Mouse (Mus musculus) hindbrain, embryonic 13.5 days (tissue): ENCODE measurements around the gene Ptar1. TPM values are rescaled to one million over a fixed set of nuclear protein-coding genes. Genes with fewer than 3 reads are reported as not detected.

Experiments used
- ATAC-seq: fragments of 200-750 bp; cut with Nextera tagmentation; 2 replicates; pipeline ENCODE4 v1.8.0; 2017; ENCODE audit warnings: moderate TSS enrichment; ENCODE audit not compliant: low FRiP score
- H3K27ac ChIP-seq: fragments of 300-500 bp; sonication (generic); 2 replicates; pipeline ENCODE4 v1.5.1; 2015; ENCODE audit warnings: inconsistent platforms, mild to moderate bottlenecking, moderate library complexity
- H3K27me3 ChIP-seq: fragments of 300-500 bp; sonication (generic); 2 replicates; pipeline ENCODE4 v1.6.1; 2015; ENCODE audit warnings: mild to moderate bottlenecking, inconsistent platforms
- H3K36me3 ChIP-seq: fragments of 300-500 bp; sonication (generic); 2 replicates; pipeline ENCODE4 v1.6.1; 2015; ENCODE audit warnings: mild to moderate bottlenecking, inconsistent platforms
- H3K4me1 ChIP-seq: fragments of 300-500 bp; sonication (generic); replicated peaks from 2 replicates; pipeline ENCODE4 v1.6.1; 2015; ENCODE audit warnings: inconsistent platforms
- H3K4me2 ChIP-seq: fragments of 300-500 bp; sonication (generic); 2 replicates; pipeline ENCODE4 v1.6.1; 2015; ENCODE audit warnings: inconsistent platforms, mild to moderate bottlenecking, moderate library complexity
- H3K4me3 ChIP-seq: fragments of 300-500 bp; sonication (generic); 2 replicates; pipeline ENCODE4 v1.5.1; 2015; ENCODE audit warnings: mild to moderate bottlenecking, inconsistent platforms
- H3K9ac ChIP-seq: fragments of 300-500 bp; sonication (generic); 2 replicates; pipeline ENCODE4 v1.6.1; 2015; ENCODE audit warnings: mild to moderate bottlenecking, inconsistent platforms
- H3K9me3 ChIP-seq: fragments of 300-500 bp; sonication (generic); 2 replicates; pipeline ENCODE4 v1.6.1; 2016; ENCODE audit warnings: inconsistent platforms
- WGBS: fragments of 180-500 bp; shearing (Covaris S2); methylation state at CpG from one replicate; pipeline ENCODE4 v1.1.7; 2015; 5-methylcytosine and 5-hydroxymethylcytosine counted together
- polyA plus RNA-seq: library from polyadenylated mRNA; unstranded; fragments of >200 nt; fragmentation: Nextera tagmentation; extraction: Ambion mirVana; gene quantifications from 2 replicates; pipeline ENCODE4 v1.2.1, GENCODE M21; 2015

Ptar1 gene
- polyA plus RNA-seq, 1 experiment from 2014 or later = 4.0 TPM

GRCm38 (mm10) chr19:23759322-23759945 is 72.2 kb downstream of the Ptar1 start:
- Histone ChIP-seq H3K4me2 (peak overlapping the region; percentile 74), H3K4me1 (peaks cover 41% of the 10 kb centered on the region), H3K36me3 (no peaks in the 10 kb centered on the region), H3K9me3 (no peaks in the 10 kb centered on the region), H3K4me3 (peak overlapping the region; percentile 76), H3K9ac (peak overlapping the region; percentile 87), H3K27ac (peak overlapping the region; percentile 99), H3K27me3 (no peaks in the 10 kb centered on the region)
- ATAC-seq = no peak; the same call in 1 of the 2 replicates
- WGBS = 3% methylated on average over 17 of the region's 17 CpGs

- Histone ChIP-seq H3K27ac (no peak overlapping the region), H3K4me3 (no peak overlapping the region), H3K9me3 (no peaks in the 10 kb centered on the region), H3K27me3 (no peaks in the 10 kb centered on the region), H3K4me2 (no peak overlapping the region), H3K36me3 (no peaks in the 10 kb centered on the region; the same call in 1 of the 2 replicates), H3K4me1 (peaks cover 42% of the 10 kb centered on the region), H3K9ac (no peak overlapping the region)
- 92% methylated on average over 6 of the region's 6 CpGs for WGBS
- ATAC-seq = no peak
Observed at GRCm38 (mm10) chr19:23763371-23763770, 76.1 kb downstream of the Ptar1 start.

- no peak overlapping the region for H3K27ac ChIP-seq
- H3K9me3 ChIP-seq = no peaks in the 10 kb centered on the region
- no peak overlapping the region for H3K9ac ChIP-seq
- H3K4me2 ChIP-seq = no peak overlapping the region
- H3K36me3 ChIP-seq = no peaks in the 10 kb centered on the region; the same call in 1 of the 2 replicates
- no peak for ATAC-seq
- no peak overlapping the region for H3K4me3 ChIP-seq
- H3K4me1 ChIP-seq = peaks cover 47% of the 10 kb centered on the region
- 42% methylated on average over 2 of the region's 2 CpGs for WGBS
- H3K27me3 ChIP-seq = no peaks in the 10 kb centered on the region
Observed at GRCm38 (mm10) chr19:23764051-23764450, 76.8 kb downstream of the Ptar1 start.

- Histone ChIP-seq H3K9me3 (no peaks in the 10 kb centered on the region), H3K36me3 (no peaks in the 10 kb centered on the region; the same call in 1 of the 2 replicates), H3K4me1 (peaks cover 42% of the 10 kb centered on the region), H3K27me3 (no peaks in the 10 kb centered on the region), H3K4me2 (no peak overlapping the region), H3K27ac (no peak overlapping the region), H3K9ac (no peak overlapping the region), H3K4me3 (no peak overlapping the region)
- 30% methylated on average over 5 of the region's 5 CpGs for WGBS
- ATAC-seq = no peak
Observed at GRCm38 (mm10) chr19:23768864-23769263, 81.6 kb downstream of the Ptar1 start.

GRCm38 (mm10) chr19:23770494-23771423 is 83.5 kb downstream of the Ptar1 start:
- Histone ChIP-seq H3K27me3 (no peaks in the 10 kb centered on the region), H3K36me3 (no peaks in the 10 kb centered on the region; the same call in 1 of the 2 replicates), H3K9ac (no peak overlapping the region), H3K4me3 (no peak overlapping the region), H3K4me1 (peaks cover 30% of the 10 kb centered on the region), H3K9me3 (no peaks in the 10 kb centered on the region), H3K4me2 (peak overlapping the region; percentile 37), H3K27ac (peak overlapping the region; percentile 74)
- peak; percentile 63 for ATAC-seq
- 31% methylated on average over 10 of the region's 10 CpGs for WGBS

- WGBS = 69% methylated on average over 7 of the region's 7 CpGs
- Histone ChIP-seq H3K9ac (no peak overlapping the region), H3K4me3 (no peak overlapping the region), H3K27ac (no peak overlapping the region), H3K4me1 (peaks cover 30% of the 10 kb centered on the region), H3K36me3 (no peaks in the 10 kb centered on the region; the same call in 1 of the 2 replicates), H3K9me3 (no peaks in the 10 kb centered on the region), H3K27me3 (no peaks in the 10 kb centered on the region), H3K4me2 (no peak overlapping the region)
- no peak for ATAC-seq
Observed at GRCm38 (mm10) chr19:23771971-23772370, 84.7 kb downstream of the Ptar1 start.

GRCm38 (mm10) chr19:23775356-23775755 is 88.1 kb downstream of the Ptar1 start:
- Histone ChIP-seq H3K27ac (no peak overlapping the region), H3K9ac (no peak overlapping the region), H3K36me3 (no peaks in the 10 kb centered on the region; the same call in 1 of the 2 replicates), H3K4me3 (no peak overlapping the region), H3K4me1 (peaks cover 13% of the 10 kb centered on the region), H3K4me2 (no peak overlapping the region), H3K9me3 (no peaks in the 10 kb centered on the region), H3K27me3 (no peaks in the 10 kb centered on the region)
- 69% methylated on average over 6 of the region's 6 CpGs for WGBS
- ATAC-seq = no peak

- Histone ChIP-seq H3K4me3 (no peak overlapping the region), H3K9me3 (no peaks in the 10 kb centered on the region)
Observed at GRCm38 (mm10) chr19:23779130-23779529, 91.9 kb downstream of the Ptar1 start.

GRCm38 (mm10) chr19:23780105-23780504 is 92.9 kb downstream of the Ptar1 start:
- H3K4me3 ChIP-seq = no peak overlapping the region
- H3K9me3 ChIP-seq = no peaks in the 10 kb centered on the region
- peaks cover 29% of the 10 kb centered on the region for H3K4me1 ChIP-seq
- ATAC-seq = no peak
- 85% methylated on average over 4 of the region's 4 CpGs for WGBS
- no peak overlapping the region for H3K27ac ChIP-seq
- H3K27me3 ChIP-seq = no peaks in the 10 kb centered on the region
- no peaks in the 10 kb centered on the region for H3K36me3 ChIP-seq
- H3K9ac ChIP-seq = no peak overlapping the region
- H3K4me2 ChIP-seq = no peak overlapping the region

More at GRCm38 (mm10) chr19:23779130-23779529, 91.9 kb downstream of the Ptar1 start:
- Histone ChIP-seq H3K9ac (no peak overlapping the region), H3K36me3 (no peaks in the 10 kb centered on the region), H3K4me1 (peaks cover 20% of the 10 kb centered on the region), H3K27me3 (no peaks in the 10 kb centered on the region), H3K4me2 (no peak overlapping the region), H3K27ac (no peak overlapping the region)
- no peak for ATAC-seq

Other genes starting within 250 kb of the Ptar1 start
- gene Mamdc2, start 239.0 kb upstream of the Ptar1 start, polyA plus RNA-seq = 0.99 and 1.4 TPM in 2 replicates
- 1.4 and 2.5 TPM in 2 replicates for gene 1700028P14Rik, start 34.6 kb upstream of the Ptar1 start, polyA plus RNA-seq
- gene Apba1, start 71.5 kb downstream of the Ptar1 start, polyA plus RNA-seq = 7.3 and 7.7 TPM in 2 replicates